Mouse (Mus musculus) erythroblast, embryonic 14.5 days (primary cell): ENCODE data around the gene Atxn1. TPM values are rescaled to one million over a fixed set of nuclear protein-coding genes. Genes with fewer than 3 reads are reported as not detected.

Experiments
- H3K27me3 ChIP-seq: 2 replicates; pipeline ENCODE4 v1.6.1; 2012; ENCODE audit warnings: inconsistent platforms; ENCODE audit not compliant: control insufficient read depth
- H3K36me3 ChIP-seq: 2 replicates; pipeline ENCODE4 v1.6.1; 2012; ENCODE audit warnings: mild to moderate bottlenecking, inconsistent platforms; ENCODE audit not compliant: control insufficient read depth
- H3K4me1 ChIP-seq: 2 replicates; pipeline ENCODE4 v1.6.1; 2012; ENCODE audit warnings: inconsistent platforms; ENCODE audit not compliant: control insufficient read depth
- H3K4me3 ChIP-seq: replicated peaks from 2 replicates; pipeline ENCODE3; 2012; ENCODE audit warnings: moderate library complexity, mild to moderate bottlenecking, inconsistent platforms
- H3K9me3 ChIP-seq: 2 replicates; pipeline ENCODE4 v1.6.1; 2012; ENCODE audit warnings: low read length, inconsistent platforms, mixed read lengths; ENCODE audit not compliant: control insufficient read depth
- GATA1 ChIP-seq: IDR thresholded peaks from 2 replicates; pipeline ENCODE4 v1.6.1; 2012; ENCODE audit warnings: low read length, inconsistent platforms, mixed read lengths
- TAL1 ChIP-seq: IDR thresholded peaks from 3 replicates; pipeline ENCODE4 v1.6.1; 2012; ENCODE audit warnings: low read length, inconsistent platforms, mixed read lengths
- polyA plus RNA-seq: library from polyadenylated mRNA; stranded (reverse); fragments of >175 nt; gene quantifications from 2 replicates; pipeline ENCODE4 v1.2.3, GENCODE M21; 2012

The Atxn1 gene
- polyA plus RNA-seq, 1 experiment = 0.01 TPM

- TF ChIP-seq GATA1 (no peak), TAL1 (no peak)
- no peaks in the 10 kb centered on the region for H3K9me3 ChIP-seq
- H3K4me1 ChIP-seq = no peaks in the 10 kb centered on the region
- H3K4me3 ChIP-seq = no peak overlapping the region
- no peaks in the 10 kb centered on the region; the same call in 1 of the 2 replicates for H3K36me3 ChIP-seq
- no peaks in the 10 kb centered on the region for H3K27me3 ChIP-seq
Measured at GRCm38 (mm10) chr13:45879746-45880542, 84.9 kb downstream of the Atxn1 start.

GRCm38 (mm10) chr13:45876939-45877338 lies 87.9 kb downstream of the Atxn1 start:
- no peak overlapping the region for H3K4me3 ChIP-seq
- H3K27me3 ChIP-seq = no peaks in the 10 kb centered on the region
- TF ChIP-seq TAL1 (no peak), GATA1 (no peak)
- no peaks in the 10 kb centered on the region for H3K9me3 ChIP-seq
- no peaks in the 10 kb centered on the region; the same call in 1 of the 2 replicates for H3K36me3 ChIP-seq
- H3K4me1 ChIP-seq = peaks cover 4% of the 10 kb centered on the region

- Histone ChIP-seq H3K4me3 (no peak overlapping the region), H3K9me3 (no peaks in the 10 kb centered on the region), H3K36me3 (no peaks in the 10 kb centered on the region; the same call in 1 of the 2 replicates), H3K27me3 (no peaks in the 10 kb centered on the region), H3K4me1 (peaks cover 4% of the 10 kb centered on the region)
- TF ChIP-seq TAL1 (no peak), GATA1 (no peak)
Measured at GRCm38 (mm10) chr13:45876368-45876760, 88.4 kb downstream of the Atxn1 start.

- no peaks in the 10 kb centered on the region for H3K27me3 ChIP-seq
- no peaks in the 10 kb centered on the region for H3K9me3 ChIP-seq
- no peak for TF ChIP-seq TAL1
- no peak for TF ChIP-seq GATA1
- peaks cover 4% of the 10 kb centered on the region for H3K4me1 ChIP-seq
- no peaks in the 10 kb centered on the region; the same call in 1 of the 2 replicates for H3K36me3 ChIP-seq
- no peak overlapping the region for H3K4me3 ChIP-seq
Measured at GRCm38 (mm10) chr13:45875686-45876367, 89.0 kb downstream of the Atxn1 start.

- Histone ChIP-seq H3K27me3 (no peaks in the 10 kb centered on the region), H3K36me3 (no peaks in the 10 kb centered on the region; the same call in 1 of the 2 replicates), H3K4me1 (peaks cover 4% of the 10 kb centered on the region), H3K4me3 (no peak overlapping the region), H3K9me3 (no peaks in the 10 kb centered on the region)
- TF ChIP-seq TAL1 (no peak), GATA1 (no peak)
Measured at GRCm38 (mm10) chr13:45874196-45874595, 90.6 kb downstream of the Atxn1 start.

- H3K36me3 ChIP-seq = no peaks in the 10 kb centered on the region; the same call in 1 of the 2 replicates
- no peaks in the 10 kb centered on the region for H3K27me3 ChIP-seq
- no peak for TF ChIP-seq GATA1
- no peak for TF ChIP-seq TAL1
- H3K9me3 ChIP-seq = no peaks in the 10 kb centered on the region
- peaks cover 11% of the 10 kb centered on the region for H3K4me1 ChIP-seq
- no peak overlapping the region for H3K4me3 ChIP-seq
Measured at GRCm38 (mm10) chr13:45872966-45873365, 91.8 kb downstream of the Atxn1 start.

GRCm38 (mm10) chr13:45872041-45872746 lies 92.6 kb downstream of the Atxn1 start:
- H3K27me3 ChIP-seq = no peaks in the 10 kb centered on the region
- no peak for TF ChIP-seq GATA1
- TF ChIP-seq TAL1 = no peak
- H3K4me3 ChIP-seq = peak overlapping the region; percentile 22
- no peaks in the 10 kb centered on the region; the same call in 1 of the 2 replicates for H3K36me3 ChIP-seq
- H3K9me3 ChIP-seq = no peaks in the 10 kb centered on the region
- H3K4me1 ChIP-seq = peaks cover 18% of the 10 kb centered on the region

GRCm38 (mm10) chr13:45871554-45871953 lies 93.3 kb downstream of the Atxn1 start:
- H3K27me3 ChIP-seq = no peaks in the 10 kb centered on the region
- no peaks in the 10 kb centered on the region; the same call in 1 of the 2 replicates for H3K36me3 ChIP-seq
- no peak overlapping the region for H3K4me3 ChIP-seq
- no peaks in the 10 kb centered on the region for H3K9me3 ChIP-seq
- H3K4me1 ChIP-seq = peaks cover 24% of the 10 kb centered on the region
- TF ChIP-seq TAL1 = no peak
- no peak for TF ChIP-seq GATA1
